Mouse (Mus musculus) adrenal gland, adult (tissue): ENCODE measurements around the gene Tepsin.

Source experiments
- DNase-seq, 2 experiments: peaks; one replicate each; pipeline ENCODE4 v3.0.0; 2022 to 2023; ENCODE audit warnings: low spot score in 1 of 2; ENCODE audit not compliant: inconsistent age in 2 of 2

Gene Tepsin

DNA sequence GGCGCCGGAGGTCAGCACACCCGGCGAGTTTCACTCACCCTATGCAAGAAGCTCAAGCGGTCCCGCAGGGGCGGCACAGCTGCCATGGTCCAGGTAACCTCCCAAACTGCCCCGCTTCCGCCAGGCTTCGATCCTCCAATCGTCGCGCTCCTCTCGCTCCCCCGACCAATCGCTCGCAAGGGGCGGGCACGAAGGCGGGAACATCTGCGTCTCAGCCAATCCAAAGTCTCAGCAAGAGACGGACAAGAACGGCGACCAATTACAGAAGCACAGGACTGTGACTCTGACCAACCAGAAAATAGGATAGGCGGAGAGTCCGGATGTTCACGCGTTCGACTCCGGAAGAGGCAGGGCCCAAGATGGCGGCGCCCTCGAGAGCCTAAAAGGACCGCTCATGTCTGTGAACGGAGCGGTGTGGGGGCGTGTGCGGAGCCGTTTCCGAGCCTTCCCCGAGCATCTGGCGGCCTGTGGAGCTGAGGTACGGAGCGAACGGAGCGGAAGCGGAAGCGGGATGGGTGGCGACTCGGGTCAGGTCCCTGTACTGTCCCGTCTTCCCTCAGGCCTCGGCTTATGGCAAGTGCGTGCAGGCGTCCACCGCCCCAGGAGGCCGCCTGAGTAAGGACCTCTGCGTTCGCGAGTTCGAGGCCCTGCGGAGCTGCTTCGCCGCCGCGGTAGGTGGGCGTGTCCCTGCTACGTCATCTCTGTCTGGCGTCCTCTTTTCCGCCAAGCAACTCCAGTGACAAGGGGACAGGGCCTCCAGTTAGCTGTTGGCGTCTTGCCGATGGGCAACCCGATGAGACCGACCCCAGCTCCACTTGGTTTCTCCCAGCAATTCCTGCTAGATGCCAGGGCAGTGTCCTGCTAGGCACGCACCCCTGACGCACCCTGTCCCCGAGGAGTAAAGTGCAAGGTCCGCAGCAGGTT, at the start of gene Tepsin, which contains the start of gene Ndufaf8:
TSS of gene Tepsin (minus strand) at position 144 of the 924 bp plus-strand sequence.
TSS of gene Ndufaf8 (plus strand) at position 341 of the 924 bp plus-strand sequence.
- peak; percentile 99 to 100 for DNase-seq

DNA sequence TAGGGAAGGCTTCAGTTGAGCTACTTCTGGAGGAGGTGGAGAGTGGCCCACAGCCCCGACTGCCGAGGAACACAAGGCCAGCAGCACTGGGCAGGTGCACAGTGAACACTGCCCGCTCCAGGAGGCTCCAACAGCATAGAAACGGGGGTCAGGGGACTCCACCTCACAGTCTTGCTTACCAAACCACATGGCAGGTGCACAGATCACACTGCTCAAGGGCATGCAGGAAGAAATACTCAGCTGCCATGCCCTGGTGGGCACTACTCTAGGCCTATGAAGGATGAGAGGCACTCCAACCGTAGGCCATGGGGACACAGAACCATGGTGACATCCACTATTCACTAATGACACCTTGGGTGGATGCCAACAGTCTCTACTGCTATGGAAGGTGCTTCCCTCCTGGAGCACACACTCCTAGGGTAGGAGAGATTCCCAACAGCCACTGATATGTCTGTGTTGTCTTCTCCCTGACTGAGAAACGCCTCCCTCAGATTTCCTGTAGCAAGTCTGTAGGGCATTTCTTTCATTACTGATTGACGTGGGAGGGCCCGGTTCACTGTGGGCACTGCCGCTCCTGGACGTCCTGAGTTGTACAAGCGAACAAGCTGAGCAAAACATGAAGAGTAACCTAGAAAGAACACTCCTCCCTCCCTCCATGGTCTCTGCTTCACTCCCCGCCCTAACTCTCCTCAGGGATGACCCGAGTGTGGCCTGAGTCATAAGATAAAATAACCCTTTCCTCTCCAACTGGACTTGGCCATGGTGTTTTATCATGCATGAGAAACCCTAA, 45.4 kb upstream of the Tepsin start:
- peak in 1 of 2 experiments; percentile 63 for DNase-seq

DNA sequence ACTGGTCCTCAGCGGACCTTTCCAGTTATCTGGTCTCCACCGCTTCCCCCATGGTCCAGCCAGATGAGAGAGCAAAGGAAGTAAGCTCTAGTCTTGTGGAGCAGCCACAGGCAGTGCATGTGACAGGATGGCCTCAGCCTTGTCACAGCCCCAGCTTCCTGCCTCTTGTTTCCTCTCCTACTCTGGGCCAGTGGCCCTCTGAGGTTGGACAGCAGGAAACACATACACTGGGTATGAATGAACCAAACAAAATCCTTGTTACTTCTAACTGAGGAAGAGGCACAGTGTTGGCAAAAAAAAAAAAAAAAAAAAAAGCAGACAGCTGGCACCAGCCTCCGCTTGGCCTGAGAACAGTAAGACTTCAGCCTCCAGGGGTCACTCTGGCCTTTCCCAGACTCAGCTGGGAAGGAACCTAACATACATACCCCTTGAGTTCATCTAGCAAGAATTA, 44.1 kb upstream of the Tepsin start:
- peak; percentile 71 to 81 for DNase-seq

DNA sequence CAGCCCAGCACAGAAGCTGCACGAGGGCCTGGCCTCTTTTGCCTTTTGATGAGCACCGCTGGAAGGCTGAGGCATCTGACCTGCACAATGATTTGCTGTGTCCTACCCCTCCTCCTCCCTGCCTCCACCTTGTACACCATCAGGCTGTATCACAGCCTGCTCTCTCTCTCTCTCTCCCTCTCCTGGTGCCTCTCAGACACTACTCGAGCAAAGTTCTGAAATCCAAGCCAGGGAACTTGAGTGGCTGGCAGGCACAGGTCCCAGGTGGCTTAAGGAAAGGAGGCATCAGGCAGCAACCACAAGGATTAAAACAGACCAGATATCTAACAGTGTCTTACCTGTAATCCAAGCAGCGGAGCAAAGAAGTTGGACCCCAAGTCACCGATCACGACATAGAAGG, 41.7 kb upstream of the Tepsin start:
- no peak for DNase-seq

DNA sequence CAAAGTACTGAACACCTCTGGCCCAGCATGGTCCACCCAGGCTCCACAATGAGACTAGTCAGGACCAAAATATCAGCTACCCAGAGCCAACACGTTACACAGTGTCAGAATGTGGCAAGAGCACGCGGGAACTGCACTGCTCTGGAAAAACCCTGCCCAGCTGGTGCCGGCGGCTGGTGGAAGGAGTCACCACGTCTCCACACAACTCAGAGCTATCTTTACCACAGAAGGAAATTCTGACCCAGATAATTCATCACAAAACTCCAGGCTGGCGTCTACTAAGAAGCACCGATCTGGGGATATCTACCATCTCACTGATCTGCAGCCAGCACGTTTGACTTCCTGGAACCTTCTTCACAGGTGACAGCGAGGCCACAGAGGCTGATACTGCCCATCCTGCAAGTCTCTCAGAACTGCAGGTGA, 40.8 kb upstream of the Tepsin start:
- DNase-seq: no peak

DNA sequence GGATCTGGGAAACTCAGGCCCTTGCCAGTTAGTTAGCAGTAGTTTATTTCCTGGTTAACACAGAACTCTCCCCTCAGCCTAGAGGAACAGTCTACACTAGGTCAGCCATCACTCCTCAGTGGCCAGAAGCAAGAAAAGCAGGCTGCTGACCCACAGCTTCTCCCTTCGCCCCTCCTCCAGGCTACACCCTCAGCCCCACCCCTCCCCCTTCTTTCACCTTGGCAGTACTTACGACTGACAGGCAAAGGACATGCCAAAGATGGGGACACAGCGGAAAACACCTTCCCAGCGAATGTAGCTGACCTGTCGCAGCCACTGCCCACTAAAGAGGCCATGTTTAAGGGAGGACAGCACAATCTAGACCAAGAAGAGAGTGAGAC, 39.1 kb upstream of the Tepsin start:
- peak in 1 of 2 experiments; percentile 63 for DNase-seq

DNA sequence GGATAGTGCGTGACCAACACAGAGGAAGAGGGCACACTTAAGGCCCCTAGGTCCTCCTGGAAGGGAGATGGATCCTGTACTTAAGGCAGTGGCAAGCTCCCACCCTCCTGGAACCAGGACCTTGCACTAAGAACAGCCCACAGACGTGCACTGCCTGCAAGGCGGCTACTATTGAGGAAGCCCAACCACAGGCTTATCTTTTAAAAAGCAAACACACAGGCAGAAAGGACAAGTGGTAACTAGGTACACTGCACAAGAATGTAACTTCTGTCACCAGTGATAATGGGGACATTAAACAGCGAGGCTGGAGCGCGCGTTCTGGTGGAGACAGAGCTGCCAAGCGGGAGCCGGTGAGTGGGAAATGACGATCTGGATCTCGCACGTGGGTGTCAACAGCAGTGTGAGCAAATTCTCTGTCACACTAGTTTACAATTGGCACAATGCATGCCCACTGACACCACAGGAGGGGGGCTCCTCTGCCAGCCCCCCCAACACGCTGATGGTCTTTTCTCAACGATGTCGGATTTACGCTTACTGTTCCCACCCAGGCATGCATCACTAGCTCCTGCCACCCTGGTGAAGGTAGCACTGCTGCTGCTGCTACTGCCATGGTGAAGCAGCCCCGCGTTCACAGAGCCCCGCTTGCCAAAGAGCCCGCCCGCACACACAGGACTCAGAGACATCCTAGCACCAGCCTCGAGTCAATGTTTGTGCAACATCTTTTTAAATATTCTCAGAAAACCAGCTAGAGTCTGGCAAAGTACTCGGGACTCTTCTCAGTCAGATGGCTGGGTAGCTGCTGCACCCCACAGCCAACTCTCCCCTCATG, 38.5 kb upstream of the Tepsin start:
- DNase-seq: no peak

DNA sequence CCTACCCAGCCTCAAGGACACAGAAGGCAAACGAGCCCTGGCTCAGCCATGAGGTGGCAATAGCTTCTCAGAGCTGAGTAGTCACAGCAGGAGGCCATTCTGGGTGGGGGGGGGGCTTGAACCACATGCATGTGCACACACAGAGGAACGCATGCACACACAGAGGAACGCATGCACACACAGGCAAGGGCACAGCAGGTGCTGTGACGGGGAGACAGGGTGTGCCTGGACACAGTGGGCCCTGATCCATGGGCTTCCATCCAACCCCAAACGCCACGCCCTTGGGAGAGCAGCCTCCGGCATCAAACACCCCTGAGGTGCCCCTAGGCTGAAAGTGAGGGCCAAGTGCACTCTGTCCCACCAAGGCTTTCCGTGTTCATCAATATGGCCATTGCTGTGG, 37.7 kb upstream of the Tepsin start:
- no peak for DNase-seq

DNA sequence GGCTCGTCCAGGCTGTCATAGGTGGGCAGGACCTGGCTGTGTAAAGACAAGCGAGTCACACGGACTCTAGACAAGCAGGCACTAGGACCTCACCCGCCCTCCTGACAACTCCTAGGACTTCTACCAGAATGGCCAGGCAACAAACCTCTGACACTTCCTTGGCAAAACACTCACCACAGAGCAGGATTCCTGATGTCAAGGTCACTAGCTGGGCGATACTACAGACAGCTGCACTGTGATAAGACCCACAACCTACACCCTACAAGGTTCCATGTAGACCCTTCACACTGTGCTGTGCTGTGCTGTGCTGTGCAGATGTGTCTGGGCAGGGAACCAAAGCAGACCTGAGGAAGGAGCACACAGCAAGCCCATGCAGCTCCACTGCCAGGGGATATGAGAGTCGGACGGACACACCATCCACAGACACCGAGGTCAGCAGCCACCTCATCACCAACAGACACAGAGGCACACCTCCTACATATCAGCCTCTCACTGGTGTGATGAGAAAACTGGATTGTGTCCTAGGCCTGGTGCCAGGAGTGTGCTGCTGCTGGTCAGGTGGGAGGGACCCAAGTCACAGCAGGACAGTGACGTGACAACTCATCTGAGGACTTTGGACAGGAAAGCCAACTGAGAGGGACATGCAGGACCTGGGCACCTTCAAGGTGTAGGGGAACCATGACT, 36.5 kb upstream of the Tepsin start:
- DNase-seq: peak in 1 of 2 experiments; percentile 62

DNA sequence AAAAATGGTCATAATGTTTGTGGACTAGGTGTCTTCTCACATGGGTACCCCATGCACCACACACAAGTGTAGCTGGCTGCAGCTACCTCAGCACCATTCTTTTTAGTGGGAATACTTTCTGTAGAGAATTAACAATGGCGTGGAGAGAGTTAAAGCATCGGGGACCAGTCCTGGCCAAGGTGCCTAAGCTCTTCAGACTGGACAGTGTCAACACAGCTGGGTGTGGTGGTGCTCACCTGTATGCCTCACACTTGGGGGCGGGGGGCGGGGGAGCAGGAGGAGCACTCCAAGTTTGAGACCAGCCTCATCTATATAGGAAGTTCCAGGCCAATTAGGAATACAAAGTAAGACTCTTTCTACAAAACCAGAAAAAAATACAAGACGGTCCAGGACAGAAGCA, 35.6 kb upstream of the Tepsin start:
- no peak for DNase-seq

DNA sequence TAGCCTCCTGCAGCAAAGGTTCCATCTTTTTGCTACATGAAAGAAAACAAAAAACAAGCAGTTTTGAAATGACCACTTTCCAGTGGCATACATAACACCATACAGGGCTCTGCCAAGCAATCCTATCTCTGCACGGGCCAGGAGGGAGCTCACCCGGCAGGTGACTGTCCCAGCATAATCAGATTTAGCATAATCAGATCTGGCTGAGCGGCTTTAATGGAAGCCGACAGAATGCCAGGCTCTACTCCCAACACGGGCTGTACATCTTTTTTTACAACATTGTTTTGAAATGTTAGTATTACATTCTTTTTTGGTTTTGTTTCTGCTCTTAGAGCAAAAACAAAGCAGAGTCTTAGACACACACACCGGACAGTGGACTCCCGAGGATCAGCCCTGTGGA, 30.8 kb upstream of the Tepsin start:
- no peak for DNase-seq

DNA sequence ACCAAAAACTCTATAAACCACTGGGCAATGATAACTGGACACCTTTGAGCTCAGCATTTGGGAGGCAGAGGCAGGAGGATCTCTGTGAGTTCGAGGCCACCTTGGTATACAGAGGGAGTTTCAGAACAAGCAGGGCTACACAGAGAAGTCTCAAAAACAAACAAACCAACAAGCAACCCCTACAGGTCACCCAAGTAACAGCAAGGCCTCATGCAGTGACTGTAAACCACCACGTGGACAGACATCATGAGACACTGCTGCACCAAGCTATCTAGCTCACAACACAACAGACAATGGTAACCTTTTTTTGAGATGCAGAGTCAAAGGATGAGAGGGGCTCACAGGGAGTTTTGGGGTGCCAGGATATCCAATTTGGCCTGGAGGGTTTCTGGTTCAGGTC, 28.3 kb upstream of the Tepsin start:
- no peak for DNase-seq

DNA sequence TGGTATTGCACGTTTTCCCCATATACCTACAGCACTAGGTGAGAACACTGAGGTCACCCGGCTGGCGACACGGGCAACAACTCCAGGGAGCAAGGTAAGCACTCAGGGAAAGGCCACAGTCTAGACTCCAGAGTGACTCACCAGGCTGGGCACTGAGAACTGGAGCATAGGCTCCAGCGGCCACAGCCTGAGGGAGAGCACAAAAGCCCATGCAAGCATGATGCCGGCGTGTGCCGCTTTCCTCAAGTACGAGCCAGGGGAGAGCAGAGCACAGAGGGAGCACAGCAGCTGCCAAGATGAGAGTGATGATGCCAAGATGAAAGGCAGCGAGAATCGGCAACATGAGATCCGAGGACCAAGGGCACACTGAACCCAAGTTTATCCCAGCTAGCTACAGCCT, 23.6 kb upstream of the Tepsin start:
- peak; percentile 74 to 81 for DNase-seq

DNA sequence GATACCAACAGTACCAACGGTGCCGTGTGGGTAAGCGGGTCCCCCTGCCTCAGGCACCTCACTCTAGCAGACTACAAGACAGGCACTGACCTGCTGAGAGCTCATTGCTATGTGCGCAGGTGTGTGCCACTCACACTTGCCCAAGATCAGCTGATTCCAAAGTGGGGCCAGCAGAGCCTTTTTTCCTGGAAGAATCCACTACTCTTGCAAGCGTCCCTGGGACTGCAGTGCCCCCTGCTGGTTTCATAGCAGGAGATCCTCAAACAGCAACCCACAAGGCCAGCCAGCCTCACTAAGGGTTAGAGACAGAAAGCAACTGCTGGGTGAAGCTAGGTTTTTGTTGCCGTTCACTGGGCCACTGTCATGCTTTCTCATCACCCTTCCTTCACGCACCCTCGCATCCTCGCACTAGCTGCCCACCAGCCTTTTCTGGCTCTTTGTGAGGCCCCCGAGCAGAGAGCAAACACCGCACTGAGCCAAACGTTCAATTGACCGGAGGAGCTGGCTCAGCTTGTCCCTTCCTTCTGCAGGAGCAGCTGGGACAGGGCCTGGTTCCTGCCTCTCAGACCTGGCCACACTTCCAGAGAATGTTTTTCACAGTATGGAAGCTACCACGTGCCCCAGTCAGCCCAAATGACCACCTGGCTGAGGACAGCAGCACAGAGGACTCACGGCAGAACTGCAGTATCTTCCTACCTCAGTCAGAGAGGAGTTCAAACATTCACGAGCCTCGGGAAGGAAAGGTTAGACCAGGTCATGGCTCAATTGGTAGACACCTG, 22.3 kb upstream of the Tepsin start:
- peak; percentile 72 to 92 for DNase-seq

DNA sequence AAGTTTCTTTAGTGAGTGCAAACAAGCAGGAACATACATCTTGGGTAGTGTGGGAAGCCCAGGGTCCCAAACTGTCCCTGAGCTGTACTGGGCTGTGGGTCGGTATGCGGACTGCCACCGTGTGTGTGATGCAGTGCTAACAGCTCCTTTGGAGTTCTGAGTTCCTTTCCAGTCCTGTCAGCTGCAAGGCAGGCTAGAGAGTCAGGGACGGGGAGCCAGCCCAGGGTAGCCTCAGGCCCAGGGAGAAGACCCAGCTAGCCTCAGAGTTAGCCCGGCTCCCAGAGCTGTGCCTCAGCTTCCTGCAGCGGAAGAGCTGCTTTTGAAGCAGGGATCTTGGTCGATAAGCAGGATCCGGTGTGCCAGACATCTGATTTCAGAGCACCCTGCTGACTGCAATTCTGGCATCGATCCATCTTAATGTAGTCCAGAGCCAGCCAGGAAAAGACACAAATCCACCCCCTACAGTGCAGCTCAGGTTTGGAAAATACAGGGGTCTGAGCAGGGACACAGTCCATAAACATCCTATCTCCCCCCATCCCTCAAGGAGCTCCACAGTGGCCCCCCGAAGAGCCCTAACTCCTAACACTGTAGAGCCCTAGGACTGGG, 21.5 kb upstream of the Tepsin start:
- no peak for DNase-seq

DNA sequence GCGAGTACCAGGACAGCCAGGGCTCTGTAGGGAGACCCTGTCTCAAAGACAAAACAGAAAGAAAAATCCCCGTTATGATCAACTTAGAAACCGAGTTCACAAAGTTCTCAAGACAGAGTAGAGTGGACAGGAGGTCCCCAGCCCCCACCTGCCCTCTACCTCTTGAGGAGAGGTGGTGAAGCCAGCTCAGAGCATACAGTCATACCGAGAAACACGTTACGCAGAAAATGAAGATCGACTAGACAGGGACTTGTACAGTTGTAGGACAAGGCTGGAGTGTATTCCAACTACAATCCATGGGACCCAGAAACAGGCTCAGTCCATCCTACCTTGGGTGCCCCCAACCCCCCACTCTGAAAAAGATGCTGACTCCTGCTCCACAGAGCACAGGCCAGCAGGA, 20.6 kb upstream of the Tepsin start:
- no peak for DNase-seq

DNA sequence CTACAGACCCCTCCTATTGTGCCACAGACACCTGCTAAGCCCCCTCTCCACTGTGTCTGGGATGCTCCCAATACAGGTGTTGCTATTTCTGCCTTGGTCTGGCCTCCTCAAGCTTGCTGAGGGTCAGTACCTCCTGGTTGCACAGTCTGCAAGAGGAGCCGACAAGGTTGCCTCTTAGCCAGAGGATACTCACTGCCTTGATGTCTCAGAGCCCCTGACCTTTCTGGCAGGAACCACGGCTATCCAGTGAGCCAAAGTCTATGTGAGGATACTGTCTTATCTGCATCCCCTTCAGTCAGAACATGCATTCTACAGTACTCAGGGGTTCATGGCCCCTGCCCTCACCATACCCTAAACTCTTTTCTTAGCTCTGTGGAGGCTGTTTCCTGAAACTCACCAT, 19.1 kb upstream of the Tepsin start:
- peak in 1 of 2 experiments; percentile 73 for DNase-seq

DNA sequence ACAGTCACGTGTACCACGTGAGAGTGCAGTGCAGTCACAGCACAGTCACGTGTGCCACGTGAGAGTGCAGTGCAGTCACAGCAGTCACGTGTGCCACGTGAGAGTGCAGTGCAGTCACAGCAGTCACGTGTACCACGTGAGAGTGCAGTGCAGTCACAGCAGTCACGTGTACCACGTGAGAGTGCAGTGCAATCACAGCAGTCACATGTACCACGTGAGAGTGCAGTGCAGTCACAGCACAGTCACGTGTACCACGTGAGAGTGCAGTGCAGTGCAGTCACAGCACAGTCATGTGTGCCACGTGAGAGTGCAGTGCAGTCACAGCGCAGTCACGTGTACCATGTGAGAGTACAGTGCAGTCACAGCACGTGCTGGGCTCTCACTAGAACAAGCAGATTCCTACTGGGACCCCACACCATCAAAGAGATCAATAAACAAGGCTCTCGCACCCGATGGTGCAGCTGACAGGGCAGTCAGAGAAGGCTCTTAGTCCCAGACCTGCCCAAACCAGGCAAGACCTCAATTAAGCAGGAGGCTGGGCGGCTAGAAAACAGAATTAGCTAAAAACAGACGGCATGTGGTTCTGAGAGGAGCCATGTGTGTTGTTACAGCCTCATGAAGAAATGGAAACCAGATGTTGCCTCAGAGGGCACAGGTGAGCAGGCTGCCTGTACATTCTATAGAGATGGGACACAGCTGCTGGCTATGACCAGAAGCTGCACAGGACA, 16.1 kb upstream of the Tepsin start:
- DNase-seq: no peak

DNA sequence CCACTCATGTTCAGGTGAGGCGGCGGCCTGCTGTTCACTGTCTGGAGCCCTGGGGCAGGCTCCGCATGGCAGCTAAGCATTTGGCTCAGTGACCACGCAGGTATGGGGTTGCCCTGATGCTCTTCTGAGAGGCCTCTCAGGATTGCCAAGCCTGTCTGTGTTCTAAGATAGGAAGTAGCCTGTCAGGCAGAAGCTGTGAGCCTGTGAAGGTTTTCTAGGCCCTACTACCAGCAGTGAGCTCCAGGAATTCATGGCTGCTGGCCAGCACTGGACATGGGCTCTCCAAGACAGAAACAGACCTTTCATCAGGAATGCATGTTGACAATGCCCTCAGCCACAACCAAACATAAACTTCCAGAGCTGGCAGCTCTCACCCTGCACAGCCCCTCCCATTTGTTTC, 13.6 kb upstream of the Tepsin start:
- no peak for DNase-seq
